20 mouse cellular contexts compared by ENCODE assay signal in genomic region chr19:10914291-10914690, GRCm38 (mm10). TPM values are rescaled to one million over a fixed set of nuclear protein-coding genes. Genes with fewer than 3 reads are reported as not detected.
DNase-seq lines count a peak whose midpoint lies in the region; ATAC-seq and TF ChIP-seq lines count a peak whose summit lies in the region.
"Had no signal": no experiment of that assay in that cellular context is flagged by ENCODE, and none has a peak within 500 bp of the region (broad histone marks: within the 10 kb centered on the region; RNA-seq: fewer than 3 reads in every experiment).

No protein-coding gene starts in this region.

- no peak overlapping the region for H3K4me3 ChIP-seq in gastrocnemius, adult 2 months
- H3K4me3 ChIP-seq in lung, postnatal 0 days (ENCODE audit: low read depth, low read length) = no peak overlapping the region
- no peak overlapping the region for H3K4me3 ChIP-seq in heart, postnatal 0 days (ENCODE audit: low read depth, low read length)
- H3K4me3 ChIP-seq in stomach, postnatal 0 days (ENCODE audit: low read depth, low read length) = no peak overlapping the region
- H3K4me3 ChIP-seq in hindbrain, embryonic 11.5 days (ENCODE audit: low read depth, low read length) = no peak overlapping the region
- H3K4me3 ChIP-seq: embryonic facial prominence, embryonic 15.5 days; left cerebral cortex, adult 2 months; limb, embryonic 12.5 days; liver, embryonic 15.5 days; megakaryocyte, embryonic 14.5 days had no signal

- no peaks in the 10 kb centered on the region for H3K27me3 ChIP-seq in lung, postnatal 0 days (replicated peaks; ENCODE audit: insufficient read depth, low read length)
- H3K27me3 ChIP-seq in heart, postnatal 0 days (ENCODE audit: control insufficient read depth, insufficient read depth, low read length) = no peaks in the 10 kb centered on the region
- H3K27me3 ChIP-seq in stomach, postnatal 0 days (ENCODE audit: control insufficient read depth, insufficient read depth, low read length) = no peaks in the 10 kb centered on the region
- H3K27me3 ChIP-seq in hindbrain, embryonic 11.5 days (ENCODE audit: control insufficient read depth, insufficient read depth, low read length) = no peaks in the 10 kb centered on the region
- H3K27me3 ChIP-seq: embryonic facial prominence, embryonic 15.5 days had no signal

- H3K9me3 ChIP-seq in lung, postnatal 0 days (ENCODE audit: low read length) = no peaks in the 10 kb centered on the region
- H3K9me3 ChIP-seq in heart, postnatal 0 days (replicated peaks; ENCODE audit: control insufficient read depth, low read length) = no peaks in the 10 kb centered on the region
- H3K9me3 ChIP-seq in stomach, postnatal 0 days (ENCODE audit: control insufficient read depth, low read length) = no peaks in the 10 kb centered on the region
- H3K9me3 ChIP-seq in hindbrain, embryonic 11.5 days (ENCODE audit: control insufficient read depth, low read length) = no peaks in the 10 kb centered on the region
- H3K9me3 ChIP-seq: embryonic facial prominence, embryonic 15.5 days; limb, embryonic 12.5 days; liver, embryonic 15.5 days; megakaryocyte, embryonic 14.5 days had no signal

- TF ChIP-seq CTCF in gastrocnemius, adult 2 months (IDR thresholded peaks at IDR 0.05) = no peak
- no peak for TF ChIP-seq CTCF in lung, postnatal 0 days (IDR thresholded peaks at IDR 0.05)
- no peak for TF ChIP-seq CTCF in heart, postnatal 0 days (IDR thresholded peaks at IDR 0.05; ENCODE audit: low read depth)
- no peak for TF ChIP-seq CTCF in stomach, postnatal 0 days (IDR thresholded peaks at IDR 0.05; ENCODE audit: low read depth)

- H3K36me3 ChIP-seq in lung, postnatal 0 days (ENCODE audit: insufficient read depth, low read length) = no peaks in the 10 kb centered on the region
- no peaks in the 10 kb centered on the region for H3K36me3 ChIP-seq in heart, postnatal 0 days (replicated peaks; ENCODE audit: control insufficient read depth, insufficient read depth, low read length)
- H3K36me3 ChIP-seq in stomach, postnatal 0 days (ENCODE audit: control insufficient read depth, insufficient read depth, low read length) = no peaks in the 10 kb centered on the region
- H3K36me3 ChIP-seq in hindbrain, embryonic 11.5 days (ENCODE audit: control insufficient read depth, insufficient read depth, low read length) = no peaks in the 10 kb centered on the region
- H3K36me3 ChIP-seq: embryonic facial prominence, embryonic 15.5 days; limb, embryonic 12.5 days; liver, embryonic 15.5 days had no signal

- intact Hi-C loops in gastrocnemius, adult 2 months (cut with DNase I) = no loop called here

- peak overlapping the region; percentile 48; the same call in 1 of the 2 replicates for H3K27ac ChIP-seq in gastrocnemius, adult 2 months
- no peak overlapping the region for H3K27ac ChIP-seq in lung, postnatal 0 days (ENCODE audit: low read length)
- H3K27ac ChIP-seq in heart, postnatal 0 days (ENCODE audit: low read depth) = peak overlapping the region; percentile 68
- H3K27ac ChIP-seq in stomach, postnatal 0 days (replicated peaks) = no peak overlapping the region
- no peak overlapping the region for H3K27ac ChIP-seq in hindbrain, embryonic 11.5 days (ENCODE audit: low read depth, low read length)
- H3K27ac ChIP-seq: embryonic facial prominence, embryonic 15.5 days; left cerebral cortex, adult 2 months; limb, embryonic 12.5 days; liver, embryonic 15.5 days had no signal

- 45% methylated on average over 7 of the region's 7 CpGs for WGBS in lung, postnatal 0 days
- 17% methylated on average over 7 of the region's 7 CpGs for WGBS in heart, postnatal 0 days
- 30% methylated on average over 7 of the region's 7 CpGs for WGBS in stomach, postnatal 0 days
- 77% methylated on average over 7 of the region's 7 CpGs for WGBS in hindbrain, embryonic 11.5 days

- peak; percentile 45 for DNase-seq in gastrocnemius, adult 2 months
- DNase-seq in gastrocnemius, postnatal 10 days = no peak
- peak; percentile 42 for DNase-seq in lung, postnatal 0 days (ENCODE audit: low spot score)
- no peak for DNase-seq in lung, adult 18-20 months
- DNase-seq in heart, postnatal 0 days (ENCODE audit: low spot score) = peak; percentile 84
- no peak for DNase-seq in stomach, postnatal 0 days (ENCODE audit: low spot score)
- DNase-seq in testis, postnatal 14 days (ENCODE audit: low spot score) = no peak
- DNase-seq in hindbrain, embryonic 11.5 days (ENCODE audit: low spot score) = no peak
- DNase-seq: cerebellum, adult 11 months; gastrocnemius, postnatal 14 days; kidney, adult 2 months; thymus, postnatal 14 days had no signal

- H3K4me1 ChIP-seq in lung, postnatal 0 days (ENCODE audit: insufficient read depth, low read depth, low read length) = no peaks in the 10 kb centered on the region
- H3K4me1 ChIP-seq in heart, postnatal 0 days (ENCODE audit: control insufficient read depth, insufficient read depth) = peaks cover 28% of the 10 kb centered on the region
- 0 out of 2 replicates have a peak, but pooled peaks cover 2% of the 10 kb centered on the region for H3K4me1 ChIP-seq in stomach, postnatal 0 days (replicated peaks; ENCODE audit: control insufficient read depth, insufficient read depth)
- no peaks in the 10 kb centered on the region for H3K4me1 ChIP-seq in hindbrain, embryonic 11.5 days (replicated peaks; ENCODE audit: control insufficient read depth, insufficient read depth, low read length)
- H3K4me1 ChIP-seq: limb, embryonic 12.5 days; liver, embryonic 15.5 days had no signal

- no peak overlapping the region for H3K9ac ChIP-seq in lung, postnatal 0 days (replicated peaks; ENCODE audit: low read depth)
- 0 out of 2 replicates have a peak overlapping the region, but pooled peaks have one; percentile 5 for H3K9ac ChIP-seq in heart, postnatal 0 days (replicated peaks; ENCODE audit: low read depth, low read length)
- 0 out of 2 replicates have a peak overlapping the region, but pooled peaks have one; percentile 18 for H3K9ac ChIP-seq in stomach, postnatal 0 days (ENCODE audit: low read length)
- H3K9ac ChIP-seq in hindbrain, embryonic 11.5 days (ENCODE audit: low read depth, low read length) = no peak overlapping the region
- H3K9ac ChIP-seq: embryonic facial prominence, embryonic 15.5 days; limb, embryonic 12.5 days; liver, embryonic 15.5 days had no signal

- no peak for TF ChIP-seq EP300 in lung, postnatal 0 days (IDR thresholded peaks at IDR 0.05)
- no peak for TF ChIP-seq EP300 in heart, postnatal 0 days (IDR thresholded peaks at IDR 0.05; ENCODE audit: low read depth)
- no peak for TF ChIP-seq EP300 in stomach, postnatal 0 days (optimal IDR thresholded peaks at IDR 0.05)

- H3K4me2 ChIP-seq in lung, postnatal 0 days (replicated peaks; ENCODE audit: low read depth, low read length) = no peak overlapping the region
- H3K4me2 ChIP-seq in heart, postnatal 0 days (ENCODE audit: low read depth, low read length) = no peak overlapping the region
- no peak overlapping the region for H3K4me2 ChIP-seq in stomach, postnatal 0 days (replicated peaks; ENCODE audit: low read depth)
- H3K4me2 ChIP-seq in hindbrain, embryonic 11.5 days (replicated peaks; ENCODE audit: low read depth, low read length) = no peak overlapping the region
- H3K4me2 ChIP-seq: embryonic facial prominence, embryonic 15.5 days; limb, embryonic 12.5 days; liver, embryonic 15.5 days had no signal

- ATAC-seq in lung, postnatal 0 days = no peak
- ATAC-seq in heart, postnatal 0 days (ENCODE audit: insufficient read depth, low read depth) = peak; percentile 84
- ATAC-seq in stomach, postnatal 0 days (ENCODE audit: low FRiP score, low TSS enrichment) = no peak
- ATAC-seq in hindbrain, embryonic 11.5 days (ENCODE audit: low FRiP score) = no peak
- ATAC-seq: forebrain, embryonic 14.5 days; hindbrain, embryonic 16.5 days had no signal

RNA-seq across cellular contexts. Expression of gene Zp1, which starts 6.1 kb away (rescaled TPM):
- total RNA-seq in gastrocnemius, adult 2 months (2021) = not detected
- under 1 TPM in 1 of 2 experiments, not detected in 1; 0.23 TPM for total RNA-seq in gastrocnemius, postnatal 10 days (2021)
- polyA plus RNA-seq in lung, postnatal 0 days (2015; fragmentation: Nextera tagmentation; extraction: Ambion mirVana) = not detected in 2 replicates
- not detected in 2 replicates for total RNA-seq in heart, postnatal 0 days (2014; rRNA removed; ENCODE audit: low replicate concordance)
- 0.19 TPM in 1 of 2 replicates, not detected in the other for polyA plus RNA-seq in heart, postnatal 0 days (2015; fragmentation: Nextera tagmentation; extraction: Ambion mirVana)
- polyA plus RNA-seq in stomach, postnatal 0 days (2015; fragmentation: Nextera tagmentation; extraction: Ambion mirVana) = 0.08 and 0.17 TPM in 2 replicates
- not detected in 2 replicates for polyA plus RNA-seq in hindbrain, embryonic 11.5 days (2014; fragmentation: Nextera tagmentation; extraction: Ambion mirVana)
- total RNA-seq: layer of hippocampus, adult 18-20 months; left cerebral cortex, adult 2 months had no signal
- polyA plus RNA-seq: embryonic facial prominence, embryonic 15.5 days; forebrain, embryonic 14.5 days; kidney, adult 2 months; limb, embryonic 12.5 days; liver, embryonic 15.5 days had no signal

RNA-seq across cellular contexts. Expression of gene Prpf19, which starts 19.3 kb away (rescaled TPM):
- 100 to 1,000 TPM; 150 to 184 TPM for total RNA-seq in gastrocnemius, adult 2 months (2021)
- 100 to 1,000 TPM; 264 to 270 TPM for total RNA-seq in gastrocnemius, postnatal 10 days (2021)
- 18.8 and 22.4 TPM in 2 replicates for polyA plus RNA-seq in lung, postnatal 0 days (2015; fragmentation: Nextera tagmentation; extraction: Ambion mirVana)
- 362 and 463 TPM in 2 replicates for total RNA-seq in heart, postnatal 0 days (2014; rRNA removed; ENCODE audit: low replicate concordance)
- 33.0 and 36.8 TPM in 2 replicates for polyA plus RNA-seq in heart, postnatal 0 days (2015; fragmentation: Nextera tagmentation; extraction: Ambion mirVana)
- polyA plus RNA-seq in stomach, postnatal 0 days (2015; fragmentation: Nextera tagmentation; extraction: Ambion mirVana) = 17.6 and 19.5 TPM in 2 replicates
- polyA plus RNA-seq in hindbrain, embryonic 11.5 days (2014; fragmentation: Nextera tagmentation; extraction: Ambion mirVana) = 50.4 and 58.6 TPM in 2 replicates

RNA-seq across cellular contexts. Expression of gene Ptgdr2, which starts 22.7 kb away (rescaled TPM):
- total RNA-seq in gastrocnemius, adult 2 months (2021) = not detected
- under 1 TPM in 1 of 2 experiments, not detected in 1; 0.14 TPM for total RNA-seq in gastrocnemius, postnatal 10 days (2021)
- polyA plus RNA-seq in lung, postnatal 0 days (2015; fragmentation: Nextera tagmentation; extraction: Ambion mirVana) = 0.36 and 0.45 TPM in 2 replicates
- total RNA-seq in heart, postnatal 0 days (2014; rRNA removed; ENCODE audit: low replicate concordance) = 0.11 and 0.39 TPM in 2 replicates
- polyA plus RNA-seq in heart, postnatal 0 days (2015; fragmentation: Nextera tagmentation; extraction: Ambion mirVana) = 0.04 and 0.07 TPM in 2 replicates
- 0.06 and 0.07 TPM in 2 replicates for polyA plus RNA-seq in stomach, postnatal 0 days (2015; fragmentation: Nextera tagmentation; extraction: Ambion mirVana)
- 0.10 TPM in 1 of 2 replicates, not detected in the other for polyA plus RNA-seq in hindbrain, embryonic 11.5 days (2014; fragmentation: Nextera tagmentation; extraction: Ambion mirVana)
- polyA plus RNA-seq: liver, embryonic 15.5 days had no signal

RNA-seq across cellular contexts. Expression of gene Tmem109, which starts 32.5 kb away (rescaled TPM):
- total RNA-seq in gastrocnemius, adult 2 months (2021) = 100 to 1,000 TPM; 227 to 255 TPM
- 100 to 1,000 TPM; 208 to 212 TPM for total RNA-seq in gastrocnemius, postnatal 10 days (2021)
- polyA plus RNA-seq in lung, postnatal 0 days (2015; fragmentation: Nextera tagmentation; extraction: Ambion mirVana) = 143 and 155 TPM in 2 replicates
- total RNA-seq in heart, postnatal 0 days (2014; rRNA removed; ENCODE audit: low replicate concordance) = 80.6 and 99.8 TPM in 2 replicates
- 85.8 and 90.9 TPM in 2 replicates for polyA plus RNA-seq in heart, postnatal 0 days (2015; fragmentation: Nextera tagmentation; extraction: Ambion mirVana)
- 176 and 186 TPM in 2 replicates for polyA plus RNA-seq in stomach, postnatal 0 days (2015; fragmentation: Nextera tagmentation; extraction: Ambion mirVana)
- 44.1 and 44.9 TPM in 2 replicates for polyA plus RNA-seq in hindbrain, embryonic 11.5 days (2014; fragmentation: Nextera tagmentation; extraction: Ambion mirVana)

RNA-seq across cellular contexts. Expression of gene Ccdc86, which starts 34.8 kb away (rescaled TPM):
- 10 to 100 TPM; 13.2 to 16.5 TPM for total RNA-seq in gastrocnemius, adult 2 months (2021)
- total RNA-seq in gastrocnemius, postnatal 10 days (2021) = 10 to 100 TPM; 26.9 to 27.3 TPM
- polyA plus RNA-seq in lung, postnatal 0 days (2015; fragmentation: Nextera tagmentation; extraction: Ambion mirVana) = 13.5 and 14.7 TPM in 2 replicates
- 8.7 and 12.1 TPM in 2 replicates for total RNA-seq in heart, postnatal 0 days (2014; rRNA removed; ENCODE audit: low replicate concordance)
- 9.8 and 12.4 TPM in 2 replicates for polyA plus RNA-seq in heart, postnatal 0 days (2015; fragmentation: Nextera tagmentation; extraction: Ambion mirVana)
- 13.9 and 15.4 TPM in 2 replicates for polyA plus RNA-seq in stomach, postnatal 0 days (2015; fragmentation: Nextera tagmentation; extraction: Ambion mirVana)
- 17.5 and 20.1 TPM in 2 replicates for polyA plus RNA-seq in hindbrain, embryonic 11.5 days (2014; fragmentation: Nextera tagmentation; extraction: Ambion mirVana)

Comparison
In these comparisons a context has a peak if more than half of its experiments do, and no peak if none do; other contexts are left out.
1. DNase-seq: peak in gastrocnemius, adult 2 months (single experiment), lung, postnatal 0 days (single experiment) and heart, postnatal 0 days (single experiment); none in gastrocnemius, postnatal 10 days (single experiment), lung, adult 18-20 months (0 of 2), stomach, postnatal 0 days (single experiment), testis, postnatal 14 days (single experiment) and hindbrain, embryonic 11.5 days (single experiment).
2. H3K27ac ChIP-seq: peak in gastrocnemius, adult 2 months (single experiment) and heart, postnatal 0 days (single experiment); none in lung, postnatal 0 days (single experiment), stomach, postnatal 0 days (single experiment) and hindbrain, embryonic 11.5 days (single experiment).
3. H3K9ac ChIP-seq: peak in heart, postnatal 0 days (single experiment) and stomach, postnatal 0 days (single experiment); none in lung, postnatal 0 days (single experiment) and hindbrain, embryonic 11.5 days (single experiment).